Mouse (Mus musculus): ENCODE data around the gene Prkce. TPM values are rescaled to one million over a fixed set of nuclear protein-coding genes. Genes with fewer than 3 reads are reported as not detected.

Prkce gene
- total RNA-seq, 2 experiments from 2014 or later, result 1.7 to 3.8 TPM

GRCm38 (mm10) chr17:86322840-86323239, 155.3 kb downstream of the Prkce start:
- no peak for ATAC-seq (replicated peaks; ENCODE audit: low FRiP score, low TSS enrichment, poor library complexity, severe bottlenecking)

- no peak for ATAC-seq (replicated peaks; ENCODE audit: low FRiP score, low TSS enrichment, poor library complexity, severe bottlenecking)
These were observed 155.7 kb downstream of the Prkce start for GRCm38 (mm10) chr17:86323310-86323709.

GRCm38 (mm10) chr17:86323909-86324686, 156.5 kb downstream of the Prkce start:
- no peak for ATAC-seq (replicated peaks; ENCODE audit: low FRiP score, low TSS enrichment, poor library complexity, severe bottlenecking)

- no peak for ATAC-seq (replicated peaks; ENCODE audit: low FRiP score, low TSS enrichment, poor library complexity, severe bottlenecking)
These were observed 157.2 kb downstream of the Prkce start for GRCm38 (mm10) chr17:86324756-86325155.

- no peak for ATAC-seq (replicated peaks; ENCODE audit: low FRiP score, low TSS enrichment, poor library complexity, severe bottlenecking)
These were observed 157.7 kb downstream of the Prkce start for GRCm38 (mm10) chr17:86325317-86325716.

- ATAC-seq (replicated peaks; ENCODE audit: low FRiP score, low TSS enrichment, poor library complexity, severe bottlenecking), result no peak
These were observed 160.4 kb downstream of the Prkce start for GRCm38 (mm10) chr17:86327958-86328357.

GRCm38 (mm10) chr17:86329273-86330075, 161.9 kb downstream of the Prkce start:
- ATAC-seq (replicated peaks; ENCODE audit: low FRiP score, low TSS enrichment, poor library complexity, severe bottlenecking), result peak; percentile 49

- no peak for ATAC-seq (replicated peaks; ENCODE audit: low FRiP score, low TSS enrichment, poor library complexity, severe bottlenecking)
These were observed 162.7 kb downstream of the Prkce start for GRCm38 (mm10) chr17:86330076-86330955.

- ATAC-seq (replicated peaks; ENCODE audit: low FRiP score, low TSS enrichment, poor library complexity, severe bottlenecking), result no peak
These were observed 164.2 kb downstream of the Prkce start for GRCm38 (mm10) chr17:86331835-86332234.

GRCm38 (mm10) chr17:86334990-86335389, 167.4 kb downstream of the Prkce start:
- ATAC-seq (replicated peaks; ENCODE audit: low FRiP score, low TSS enrichment, poor library complexity, severe bottlenecking), result no peak

- ATAC-seq (replicated peaks; ENCODE audit: low FRiP score, low TSS enrichment, poor library complexity, severe bottlenecking), result no peak
These were observed 169.1 kb downstream of the Prkce start for GRCm38 (mm10) chr17:86336652-86337073.

GRCm38 (mm10) chr17:86337076-86337475, 169.5 kb downstream of the Prkce start:
- ATAC-seq (replicated peaks; ENCODE audit: low FRiP score, low TSS enrichment, poor library complexity, severe bottlenecking), result no peak

- ATAC-seq (replicated peaks; ENCODE audit: low FRiP score, low TSS enrichment, poor library complexity, severe bottlenecking), result peak; percentile 53
These were observed 170.7 kb downstream of the Prkce start for GRCm38 (mm10) chr17:86338328-86338727.

GRCm38 (mm10) chr17:86344032-86344431, 176.4 kb downstream of the Prkce start:
- ATAC-seq (replicated peaks; ENCODE audit: low FRiP score, low TSS enrichment, poor library complexity, severe bottlenecking), result no peak

- ATAC-seq (replicated peaks; ENCODE audit: low FRiP score, low TSS enrichment, poor library complexity, severe bottlenecking), result no peak
These were observed 177.8 kb downstream of the Prkce start for GRCm38 (mm10) chr17:86345234-86346005.

- no peak for ATAC-seq (replicated peaks; ENCODE audit: low FRiP score, low TSS enrichment, poor library complexity, severe bottlenecking)
These were observed 182.7 kb downstream of the Prkce start for GRCm38 (mm10) chr17:86350236-86350635.

GRCm38 (mm10) chr17:86350791-86351261, 183.2 kb downstream of the Prkce start:
- no peak for ATAC-seq (replicated peaks; ENCODE audit: low FRiP score, low TSS enrichment, poor library complexity, severe bottlenecking)

- ATAC-seq (replicated peaks; ENCODE audit: low FRiP score, low TSS enrichment, poor library complexity, severe bottlenecking), result no peak
These were observed 183.7 kb downstream of the Prkce start for GRCm38 (mm10) chr17:86351282-86351681.
